Mouse (Mus musculus): ENCODE data around the gene Gm20388. TPM values are rescaled to one million over a fixed set of nuclear protein-coding genes. Genes with fewer than 3 reads are reported as not detected.

The Gm20388 gene
- polyA plus RNA-seq, 1 experiment from 2014 or later: 1.4 TPM

DNA sequence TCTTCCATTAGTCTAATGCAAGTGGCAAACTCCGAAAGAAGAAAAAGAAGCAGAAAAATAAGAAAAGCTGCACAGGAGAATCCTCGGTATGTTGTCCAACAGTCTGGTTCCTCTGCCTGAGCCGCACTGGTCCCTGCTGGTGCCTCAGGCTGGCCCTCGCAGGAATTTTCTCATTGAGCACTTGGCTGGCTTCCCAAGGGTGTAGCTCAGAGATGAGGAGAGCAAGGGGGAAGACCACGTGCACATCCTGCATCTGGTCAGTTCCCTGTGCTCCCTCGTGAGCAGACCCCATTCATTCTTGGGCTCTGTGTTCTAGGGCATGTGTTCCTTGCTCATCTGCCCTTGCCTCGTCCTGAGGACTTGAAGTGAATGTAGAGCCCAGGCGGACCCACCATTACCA lies 3471.9 kb downstream of the Gm20388 start:
- Histone ChIP-seq H3K27ac (ENCODE audit: low read length) (no peak overlapping the region), H3K9ac (ENCODE audit: low read depth, low read length) (no peak overlapping the region), H3K36me3 (ENCODE audit: control insufficient read depth, insufficient read depth) (peaks cover 33% of the 10 kb centered on the region), H3K4me1 (ENCODE audit: control insufficient read depth, low read depth, low read length) (no peaks in the 10 kb centered on the region), H3K4me2 (ENCODE audit: low read depth, low read length) (no peak overlapping the region), H3K4me3 (ENCODE audit: low read depth, low read length) (no peak overlapping the region), H3K9me3 (replicated peaks; ENCODE audit: control insufficient read depth, low read length) (no peaks in the 10 kb centered on the region), H3K27me3 (ENCODE audit: control insufficient read depth, insufficient read depth, low read depth, low read length) (no peaks in the 10 kb centered on the region)
- no peak for ATAC-seq (ENCODE audit: low read depth)
- 78% methylated on average over 8 of the region's 8 CpGs for WGBS (ENCODE audit: insufficient replicate concordance)

- H3K27ac ChIP-seq (ENCODE audit: low read length): no peak overlapping the region
- ATAC-seq (ENCODE audit: low read depth): no peak
- H3K9me3 ChIP-seq (replicated peaks; ENCODE audit: control insufficient read depth, low read length): no peaks in the 10 kb centered on the region
- no peak overlapping the region for H3K4me3 ChIP-seq (ENCODE audit: low read depth, low read length)
- no peaks in the 10 kb centered on the region for H3K27me3 ChIP-seq (ENCODE audit: control insufficient read depth, insufficient read depth, low read depth, low read length)
- H3K4me2 ChIP-seq (ENCODE audit: low read depth, low read length): no peak overlapping the region
- WGBS (ENCODE audit: insufficient replicate concordance): 61% methylated on average over 9 of the region's 9 CpGs
- H3K9ac ChIP-seq (ENCODE audit: low read depth, low read length): no peak overlapping the region
- H3K4me1 ChIP-seq (ENCODE audit: control insufficient read depth, low read depth, low read length): no peaks in the 10 kb centered on the region
- peaks cover 44% of the 10 kb centered on the region for H3K36me3 ChIP-seq (ENCODE audit: control insufficient read depth, insufficient read depth)
Observed at GRCm38 (mm10) chr8:123384883-123385540, 3474.4 kb downstream of the Gm20388 start.

DNA sequence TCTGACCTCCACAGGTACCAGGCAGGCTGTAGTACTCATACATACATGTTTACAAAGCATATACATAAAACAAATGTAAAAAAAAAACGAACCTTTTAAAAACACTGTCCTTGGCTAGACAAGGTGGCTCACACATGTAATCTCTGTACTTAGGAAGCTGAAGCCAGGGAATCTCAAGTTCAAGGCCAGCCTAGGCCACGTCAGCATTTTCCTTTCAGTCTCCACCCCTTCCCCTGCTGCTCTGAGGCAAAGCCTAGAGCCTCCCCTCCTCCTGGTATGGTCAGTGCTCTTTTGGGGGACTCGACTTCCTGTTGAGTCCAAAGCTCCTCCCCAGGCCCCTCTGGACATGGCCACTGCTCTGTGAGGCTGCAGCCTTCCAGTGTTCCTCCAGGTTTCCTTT lies 3476.4 kb downstream of the Gm20388 start:
- H3K27me3 ChIP-seq (ENCODE audit: control insufficient read depth, insufficient read depth, low read depth, low read length): no peaks in the 10 kb centered on the region
- WGBS (ENCODE audit: insufficient replicate concordance): 60% methylated on average over 3 of the region's 3 CpGs
- no peak overlapping the region for H3K4me2 ChIP-seq (ENCODE audit: low read depth, low read length)
- H3K4me1 ChIP-seq (ENCODE audit: control insufficient read depth, low read depth, low read length): no peaks in the 10 kb centered on the region
- H3K9me3 ChIP-seq (replicated peaks; ENCODE audit: control insufficient read depth, low read length): no peaks in the 10 kb centered on the region
- peaks cover 53% of the 10 kb centered on the region for H3K36me3 ChIP-seq (ENCODE audit: control insufficient read depth, insufficient read depth)
- no peak overlapping the region for H3K9ac ChIP-seq (ENCODE audit: low read depth, low read length)
- no peak overlapping the region for H3K4me3 ChIP-seq (ENCODE audit: low read depth, low read length)
- ATAC-seq (ENCODE audit: low read depth): no peak
- no peak overlapping the region for H3K27ac ChIP-seq (ENCODE audit: low read length)

DNA sequence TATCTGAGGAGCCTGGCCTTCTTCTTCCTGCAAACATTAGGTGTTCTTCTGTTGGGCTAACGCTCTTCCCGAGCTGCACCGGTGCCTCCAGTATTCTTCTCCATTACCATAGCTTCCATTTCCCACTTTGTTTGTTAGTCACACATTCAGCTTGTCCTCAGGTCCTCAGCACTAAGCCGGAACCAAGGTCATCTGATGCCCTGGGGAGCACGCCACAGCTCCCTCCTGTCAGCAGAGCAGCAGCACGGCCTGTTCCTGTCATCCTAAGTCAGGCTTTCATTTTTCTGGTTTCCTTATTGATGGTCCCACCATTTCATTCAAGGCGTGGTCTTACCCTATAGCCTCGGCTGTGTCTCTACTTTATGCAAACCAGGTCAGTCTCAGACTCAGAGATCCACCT lies 3477.2 kb downstream of the Gm20388 start:
- H3K9ac ChIP-seq (ENCODE audit: low read depth, low read length): no peak overlapping the region
- no peak for ATAC-seq (ENCODE audit: low read depth)
- H3K27ac ChIP-seq (ENCODE audit: low read length): no peak overlapping the region
- no peaks in the 10 kb centered on the region for H3K4me1 ChIP-seq (ENCODE audit: control insufficient read depth, low read depth, low read length)
- WGBS (ENCODE audit: insufficient replicate concordance): 76% methylated on average over 8 of the region's 8 CpGs
- peaks cover 52% of the 10 kb centered on the region for H3K36me3 ChIP-seq (ENCODE audit: control insufficient read depth, insufficient read depth)
- no peak overlapping the region for H3K4me2 ChIP-seq (ENCODE audit: low read depth, low read length)
- no peaks in the 10 kb centered on the region for H3K27me3 ChIP-seq (ENCODE audit: control insufficient read depth, insufficient read depth, low read depth, low read length)
- H3K4me3 ChIP-seq (ENCODE audit: low read depth, low read length): no peak overlapping the region
- H3K9me3 ChIP-seq (replicated peaks; ENCODE audit: control insufficient read depth, low read length): no peaks in the 10 kb centered on the region

GRCm38 (mm10) chr8:123389026-123389425 lies 3478.4 kb downstream of the Gm20388 start:
- Histone ChIP-seq H3K27me3 (ENCODE audit: control insufficient read depth, insufficient read depth, low read depth, low read length) (no peaks in the 10 kb centered on the region), H3K9me3 (replicated peaks; ENCODE audit: control insufficient read depth, low read length) (no peaks in the 10 kb centered on the region), H3K4me1 (ENCODE audit: control insufficient read depth, low read depth, low read length) (no peaks in the 10 kb centered on the region), H3K9ac (ENCODE audit: low read depth, low read length) (no peak overlapping the region), H3K36me3 (ENCODE audit: control insufficient read depth, insufficient read depth) (peaks cover 48% of the 10 kb centered on the region), H3K4me2 (ENCODE audit: low read depth, low read length) (no peak overlapping the region), H3K4me3 (ENCODE audit: low read depth, low read length) (no peak overlapping the region), H3K27ac (ENCODE audit: low read length) (no peak overlapping the region)
- no peak for ATAC-seq (ENCODE audit: low read depth)
- 80% methylated on average over 7 of the region's 7 CpGs for WGBS (ENCODE audit: insufficient replicate concordance)

DNA sequence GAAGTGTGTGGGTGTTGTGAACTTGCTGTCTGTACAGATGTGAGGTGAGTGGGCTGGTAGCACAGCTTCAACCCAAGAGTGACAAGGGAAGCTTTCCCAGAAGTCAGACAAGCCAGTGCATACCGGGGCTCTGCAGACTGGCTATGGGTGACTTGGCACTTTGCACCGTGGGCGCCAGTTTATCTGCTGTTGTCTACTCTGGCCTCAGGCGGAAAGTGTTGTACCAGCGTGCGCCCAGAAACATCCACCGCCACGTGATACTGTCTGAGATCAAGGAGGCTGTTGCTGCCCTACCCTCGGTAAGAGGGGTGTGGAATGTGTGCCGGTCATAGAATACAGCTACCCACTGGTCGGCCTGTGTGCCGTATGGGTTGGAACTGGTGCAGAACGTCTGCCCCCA lies 3487.7 kb downstream of the Gm20388 start:
- H3K9me3 ChIP-seq (replicated peaks; ENCODE audit: control insufficient read depth, low read length): no peaks in the 10 kb centered on the region
- H3K4me1 ChIP-seq (ENCODE audit: control insufficient read depth, low read depth, low read length): no peaks in the 10 kb centered on the region
- H3K4me3 ChIP-seq (ENCODE audit: low read depth, low read length): no peak overlapping the region
- ATAC-seq (ENCODE audit: low read depth): no peak
- 75% methylated on average over 13 of the region's 13 CpGs for WGBS (ENCODE audit: insufficient replicate concordance)
- H3K4me2 ChIP-seq (ENCODE audit: low read depth, low read length): no peak overlapping the region
- H3K27ac ChIP-seq (ENCODE audit: low read length): no peak overlapping the region
- no peaks in the 10 kb centered on the region for H3K27me3 ChIP-seq (ENCODE audit: control insufficient read depth, insufficient read depth, low read depth, low read length)
- H3K36me3 ChIP-seq (ENCODE audit: control insufficient read depth, insufficient read depth): peaks cover 24% of the 10 kb centered on the region
- H3K9ac ChIP-seq (ENCODE audit: low read depth, low read length): no peak overlapping the region

DNA sequence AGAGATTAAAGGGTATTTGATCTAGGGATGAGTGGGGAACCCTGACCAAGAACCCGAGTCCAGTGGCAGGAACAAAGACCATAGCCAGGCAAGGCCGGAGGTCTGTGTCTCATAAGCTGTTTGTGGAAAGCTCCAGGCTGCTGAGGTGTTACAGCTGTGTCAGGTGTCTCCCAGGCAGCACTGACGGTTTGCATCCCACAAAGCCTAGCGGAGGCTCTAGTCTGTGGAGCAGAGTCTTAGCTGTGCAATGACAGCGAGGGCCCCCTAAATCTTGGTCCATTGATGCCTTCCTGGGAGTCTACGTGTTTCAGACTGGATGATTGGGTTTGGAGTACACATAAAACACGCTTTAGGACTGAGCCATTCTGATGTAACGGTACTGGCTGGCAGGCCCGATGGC lies 3491.3 kb downstream of the Gm20388 start:
- Histone ChIP-seq H3K27ac (ENCODE audit: low read length) (no peak overlapping the region), H3K27me3 (ENCODE audit: control insufficient read depth, insufficient read depth, low read depth, low read length) (no peaks in the 10 kb centered on the region), H3K36me3 (ENCODE audit: control insufficient read depth, insufficient read depth) (peaks cover 7% of the 10 kb centered on the region; the same call in 1 of the 2 replicates), H3K4me3 (ENCODE audit: low read depth, low read length) (no peak overlapping the region), H3K9me3 (replicated peaks; ENCODE audit: control insufficient read depth, low read length) (no peaks in the 10 kb centered on the region), H3K9ac (ENCODE audit: low read depth, low read length) (no peak overlapping the region), H3K4me2 (ENCODE audit: low read depth, low read length) (no peak overlapping the region), H3K4me1 (ENCODE audit: control insufficient read depth, low read depth, low read length) (peaks cover under 1% of the 10 kb centered on the region; the same call in 1 of the 2 replicates)
- WGBS (ENCODE audit: insufficient replicate concordance): 81% methylated on average over 9 of the region's 9 CpGs
- no peak for ATAC-seq (ENCODE audit: low read depth)

DNA sequence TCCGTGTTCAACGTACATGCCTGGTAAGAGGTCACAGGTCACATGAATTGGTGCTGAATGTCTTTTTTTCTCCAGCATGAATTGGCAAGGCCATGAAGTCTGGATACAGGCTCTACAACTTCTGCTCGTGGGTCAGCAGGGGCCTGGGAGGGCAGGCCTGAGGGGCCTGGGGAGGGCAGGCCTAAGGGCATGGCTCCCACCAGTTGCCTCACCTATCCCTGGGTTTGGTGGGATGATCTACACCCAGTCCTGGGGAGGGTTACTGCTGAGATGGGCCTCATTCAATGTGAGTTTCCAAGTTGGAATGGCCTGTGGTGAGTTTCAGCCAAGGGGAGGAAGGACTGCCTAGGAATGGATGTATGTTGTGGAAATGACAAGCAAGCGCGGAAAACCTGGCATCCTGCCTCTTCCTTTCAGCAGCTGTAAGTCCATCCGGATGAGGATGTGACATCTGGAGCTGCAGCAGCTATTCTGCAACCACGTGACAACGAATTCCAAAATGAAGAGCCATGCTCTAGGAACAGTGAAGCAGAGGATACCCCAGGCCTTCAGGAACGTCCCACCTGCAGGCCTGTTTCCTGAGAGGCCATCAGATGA lies 3492.2 kb downstream of the Gm20388 start:
- Histone ChIP-seq H3K4me3 (ENCODE audit: low read depth, low read length) (no peak overlapping the region), H3K4me1 (ENCODE audit: control insufficient read depth, low read depth, low read length) (peaks cover 9% of the 10 kb centered on the region), H3K9ac (ENCODE audit: low read depth, low read length) (no peak overlapping the region), H3K36me3 (ENCODE audit: control insufficient read depth, insufficient read depth) (peaks cover 7% of the 10 kb centered on the region; the same call in 1 of the 2 replicates), H3K27ac (ENCODE audit: low read length) (no peak overlapping the region), H3K4me2 (ENCODE audit: low read depth, low read length) (no peak overlapping the region), H3K9me3 (replicated peaks; ENCODE audit: control insufficient read depth, low read length) (no peaks in the 10 kb centered on the region), H3K27me3 (ENCODE audit: control insufficient read depth, insufficient read depth, low read depth, low read length) (peaks cover 2% of the 10 kb centered on the region; the same call in 1 of the 2 replicates)
- 69% methylated on average over 9 of the region's 9 CpGs for WGBS (ENCODE audit: insufficient replicate concordance)
- ATAC-seq (ENCODE audit: low read depth): no peak

DNA sequence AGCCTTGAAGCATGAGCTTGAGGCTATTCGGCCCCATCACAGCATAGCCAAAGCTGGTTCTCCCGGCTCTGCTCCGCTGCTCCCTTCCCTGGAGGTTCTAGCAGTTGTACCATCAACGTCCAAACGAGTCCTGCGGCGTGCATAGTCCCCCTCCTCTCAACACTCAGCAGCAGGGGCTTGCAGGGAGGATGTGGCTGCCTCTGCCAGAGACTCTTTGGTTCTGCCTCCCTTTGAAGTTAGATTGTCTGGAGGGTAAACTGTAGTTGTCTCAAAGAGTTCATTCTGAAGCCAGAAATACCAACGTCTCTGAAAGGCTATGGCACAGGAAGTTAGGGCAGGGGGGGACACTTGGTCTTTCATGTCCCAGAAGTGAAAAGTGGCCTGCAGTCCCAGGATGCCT lies 3493.9 kb downstream of the Gm20388 start:
- Histone ChIP-seq H3K27me3 (ENCODE audit: control insufficient read depth, insufficient read depth, low read depth, low read length) (peaks cover 13% of the 10 kb centered on the region), H3K27ac (ENCODE audit: low read length) (no peak overlapping the region), H3K9ac (ENCODE audit: low read depth, low read length) (no peak overlapping the region), H3K4me1 (ENCODE audit: control insufficient read depth, low read depth, low read length) (peaks cover 25% of the 10 kb centered on the region), H3K9me3 (replicated peaks; ENCODE audit: control insufficient read depth, low read length) (no peaks in the 10 kb centered on the region), H3K4me3 (ENCODE audit: low read depth, low read length) (no peak overlapping the region), H3K36me3 (ENCODE audit: control insufficient read depth, insufficient read depth) (no peaks in the 10 kb centered on the region; the same call in 1 of the 2 replicates), H3K4me2 (ENCODE audit: low read depth, low read length) (no peak overlapping the region)
- WGBS (ENCODE audit: insufficient replicate concordance): 51% methylated on average over 8 of the region's 8 CpGs
- no peak for ATAC-seq (ENCODE audit: low read depth)

Measured in liver, embryonic 16.5 days (tissue).